Mouse (Mus musculus): ENCODE measurements around the gene Eif3i. TPM values are rescaled to one million over a fixed set of nuclear protein-coding genes. Genes with fewer than 3 reads are reported as not detected.

Gene Eif3i
- polyA plus RNA-seq, 1 experiment from 2014 or later, result 257 TPM

DNA sequence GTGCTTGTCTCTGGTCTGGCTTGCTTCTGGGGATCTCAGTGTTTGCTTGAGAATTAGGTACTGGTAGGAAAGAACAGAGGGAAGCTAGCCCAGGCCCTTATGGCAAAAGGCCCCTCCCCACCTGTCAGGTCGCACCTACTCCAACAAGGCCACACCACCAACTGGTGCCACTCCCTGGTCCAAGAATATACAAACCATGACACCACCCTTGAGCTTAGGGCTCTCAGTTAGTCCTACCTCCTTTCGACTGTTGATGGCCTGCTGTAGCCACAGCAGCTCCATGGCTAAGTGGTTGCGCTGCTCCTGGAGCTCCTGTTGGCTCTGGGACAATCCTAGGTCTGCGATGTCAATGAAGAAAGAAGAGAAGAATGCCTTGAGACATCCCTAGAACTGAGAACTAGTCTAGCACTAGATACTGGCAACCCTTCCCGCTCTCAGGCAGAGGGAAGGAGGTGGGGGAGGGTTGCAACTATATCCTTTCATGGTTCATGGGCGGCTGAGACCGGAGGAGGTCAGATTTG is 16.7 kb upstream of the Eif3i start:
- ATAC-seq (ENCODE audit: insufficient number of reproducible peaks, insufficient read depth, low FRiP score, low TSS enrichment), result no peak
- 96% methylated on average over 7 of the region's 7 CpGs for WGBS

DNA sequence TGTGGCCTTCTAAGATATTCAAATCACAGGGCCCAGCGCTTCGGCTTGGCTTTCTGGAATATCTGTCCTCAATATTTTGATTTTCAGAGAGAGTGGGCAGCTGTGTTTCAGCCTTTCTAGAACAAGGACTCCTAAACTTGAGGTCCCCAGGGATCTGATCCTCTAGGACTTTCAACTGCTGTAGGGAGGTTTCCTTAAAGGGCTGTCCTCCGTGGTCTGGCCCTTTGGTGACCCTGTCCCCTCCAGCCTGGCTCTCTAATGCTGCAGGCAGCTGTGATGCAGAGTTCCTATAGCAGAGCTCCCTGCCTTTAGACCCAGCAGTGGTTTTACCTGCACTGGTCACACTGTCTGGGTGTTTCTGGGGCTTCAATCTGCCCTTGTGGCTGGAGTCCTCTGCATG is 16.2 kb upstream of the Eif3i start:
- H3K27ac ChIP-seq, result no peak overlapping the region
- no peak overlapping the region for H3K4me2 ChIP-seq (replicated peaks)
- 88% methylated on average over 3 of the region's 3 CpGs for WGBS
- peaks cover 8% of the 10 kb centered on the region for H3K4me1 ChIP-seq
- H3K4me3 ChIP-seq, result no peak overlapping the region
- H3K9me3 ChIP-seq, result no peaks in the 10 kb centered on the region
- no peak overlapping the region for H3K9ac ChIP-seq
- H3K27me3 ChIP-seq, result no peaks in the 10 kb centered on the region
- H3K36me3 ChIP-seq, result peaks cover 20% of the 10 kb centered on the region
- no peak for ATAC-seq (ENCODE audit: insufficient number of reproducible peaks, insufficient read depth, low FRiP score, low TSS enrichment)

More for the DNA sequence above, 16.7 kb upstream of the Eif3i start:
- Histone ChIP-seq H3K4me2 (replicated peaks) (no peak overlapping the region), H3K9me3 (no peaks in the 10 kb centered on the region), H3K27ac (no peak overlapping the region), H3K27me3 (no peaks in the 10 kb centered on the region), H3K9ac (no peak overlapping the region), H3K4me1 (peaks cover 8% of the 10 kb centered on the region), H3K4me3 (no peak overlapping the region), H3K36me3 (peaks cover 20% of the 10 kb centered on the region)

DNA sequence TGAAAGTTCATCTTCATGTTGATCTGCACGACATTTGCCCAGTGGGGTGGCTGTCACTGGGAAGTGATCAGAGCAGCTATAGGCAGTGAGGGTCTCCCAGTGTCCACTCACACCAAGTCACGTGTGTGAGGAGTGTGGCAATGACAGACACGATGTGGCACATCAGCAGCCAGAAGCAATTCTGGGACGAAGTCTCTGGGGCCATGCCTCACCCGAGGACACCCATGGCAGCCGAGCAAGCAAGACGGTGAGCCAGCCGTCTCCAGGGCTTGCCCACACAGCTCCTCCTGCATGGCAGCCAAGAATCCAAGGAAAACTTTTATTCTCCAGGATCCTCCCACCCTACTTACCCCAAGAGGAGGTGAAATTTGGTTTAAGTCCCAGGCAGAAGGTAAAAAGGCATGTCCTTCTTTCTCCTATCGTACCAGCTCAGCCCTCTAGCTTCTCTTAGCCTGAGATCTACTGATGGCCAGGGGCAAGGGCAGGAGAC is 15.4 kb upstream of the Eif3i start:
- no peaks in the 10 kb centered on the region for H3K9me3 ChIP-seq
- H3K4me1 ChIP-seq, result peaks cover 8% of the 10 kb centered on the region
- H3K9ac ChIP-seq, result no peak overlapping the region
- WGBS, result 88% methylated on average over 9 of the region's 9 CpGs
- no peak overlapping the region for H3K27ac ChIP-seq
- no peak overlapping the region for H3K4me3 ChIP-seq
- H3K27me3 ChIP-seq, result no peaks in the 10 kb centered on the region
- ATAC-seq (ENCODE audit: insufficient number of reproducible peaks, insufficient read depth, low FRiP score, low TSS enrichment), result no peak
- peaks cover 16% of the 10 kb centered on the region for H3K36me3 ChIP-seq
- no peak overlapping the region for H3K4me2 ChIP-seq (replicated peaks)

GRCm38 (mm10) chr4:129614093-129614492 is 13.6 kb upstream of the Eif3i start, which contains the start of gene Dcdc2b:
Gene Dcdc2b, minus strand, starts transcription at chr4:129614257.
- 83% methylated on average over 6 of the region's 6 CpGs for WGBS
- Histone ChIP-seq H3K9ac (no peak within 1 kb of the TSS), H3K4me2 (replicated peaks) (no peak within 1 kb of the TSS), H3K36me3 (peaks cover 24% of the 10 kb centered on the region), H3K27ac (no peak within 1 kb of the TSS), H3K4me1 (peaks cover 8% of the 10 kb centered on the region), H3K27me3 (no peaks in the 10 kb centered on the region), H3K4me3 (no peak within 1 kb of the TSS), H3K9me3 (no peaks in the 10 kb centered on the region)
- no peak for ATAC-seq (ENCODE audit: insufficient number of reproducible peaks, insufficient read depth, low FRiP score, low TSS enrichment)

- Histone ChIP-seq H3K27me3 (no peaks in the 10 kb centered on the region), H3K27ac (no peak overlapping the region), H3K9me3 (no peaks in the 10 kb centered on the region), H3K9ac (no peak overlapping the region), H3K4me3 (no peak overlapping the region), H3K4me1 (no peaks in the 10 kb centered on the region), H3K36me3 (peaks cover 28% of the 10 kb centered on the region), H3K4me2 (replicated peaks) (no peak overlapping the region)
- no peak for ATAC-seq (ENCODE audit: insufficient number of reproducible peaks, insufficient read depth, low FRiP score, low TSS enrichment)
- 67% methylated on average over 4 of the region's 4 CpGs for WGBS
Observed at GRCm38 (mm10) chr4:129610472-129610871, 10.0 kb upstream of the Eif3i start.

GRCm38 (mm10) chr4:129610026-129610425 is 9.6 kb upstream of the Eif3i start:
- whole genome bisulfite sequencing, result 78% methylated on average over 4 of the region's 4 CpGs

DNA sequence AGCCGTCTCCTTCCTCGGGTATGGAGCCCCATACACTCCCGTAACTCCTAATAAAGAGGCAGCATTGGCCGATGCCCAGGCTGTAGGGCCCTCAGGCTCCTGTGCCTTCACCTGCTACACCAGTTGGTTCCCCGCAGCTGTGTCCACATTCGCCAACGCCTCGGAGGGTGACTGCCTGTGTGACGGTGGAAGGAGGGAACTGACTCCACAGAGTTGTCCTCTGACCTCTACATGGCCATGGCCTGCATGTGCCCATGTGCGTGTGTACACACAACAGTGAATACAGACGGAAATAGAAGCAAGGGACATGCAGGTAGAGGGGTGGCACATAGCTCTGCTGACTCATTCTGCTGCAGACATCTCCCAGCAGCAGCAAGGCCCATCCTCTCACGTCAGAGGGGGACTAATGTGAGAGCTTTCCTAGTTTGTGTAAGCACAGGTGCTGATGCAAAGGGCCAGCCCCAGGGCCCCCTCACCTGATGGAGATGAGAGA is 8.7 kb upstream of the Eif3i start:
- 83% methylated on average over 12 of the region's 12 CpGs for WGBS
- H3K27me3 ChIP-seq, result no peaks in the 10 kb centered on the region
- no peaks in the 10 kb centered on the region for H3K9me3 ChIP-seq
- no peaks in the 10 kb centered on the region for H3K4me1 ChIP-seq
- no peak for ATAC-seq (ENCODE audit: insufficient number of reproducible peaks, insufficient read depth, low FRiP score, low TSS enrichment)
- peaks cover 39% of the 10 kb centered on the region for H3K36me3 ChIP-seq
- no peak overlapping the region for H3K4me2 ChIP-seq (replicated peaks)
- H3K4me3 ChIP-seq, result no peak overlapping the region
- no peak overlapping the region for H3K27ac ChIP-seq
- H3K9ac ChIP-seq, result no peak overlapping the region

More at GRCm38 (mm10) chr4:129610026-129610425, 9.6 kb upstream of the Eif3i start:
- Histone ChIP-seq H3K9ac (no peak overlapping the region), H3K9me3 (no peaks in the 10 kb centered on the region), H3K27ac (no peak overlapping the region), H3K27me3 (no peaks in the 10 kb centered on the region), H3K4me2 (replicated peaks) (no peak overlapping the region), H3K4me3 (no peak overlapping the region), H3K36me3 (peaks cover 30% of the 10 kb centered on the region), H3K4me1 (no peaks in the 10 kb centered on the region)
- ATAC-seq (ENCODE audit: insufficient number of reproducible peaks, insufficient read depth, low FRiP score, low TSS enrichment), result no peak

GRCm38 (mm10) chr4:129608426-129609025 is 8.1 kb upstream of the Eif3i start:
- Histone ChIP-seq H3K4me1 (no peaks in the 10 kb centered on the region), H3K36me3 (peaks cover 45% of the 10 kb centered on the region), H3K4me3 (no peak overlapping the region), H3K27ac (peak overlapping the region; percentile 26; the same call in 1 of the 2 replicates), H3K4me2 (replicated peaks) (no peak overlapping the region), H3K9ac (no peak overlapping the region), H3K9me3 (no peaks in the 10 kb centered on the region), H3K27me3 (no peaks in the 10 kb centered on the region)
- ATAC-seq (ENCODE audit: insufficient number of reproducible peaks, insufficient read depth, low FRiP score, low TSS enrichment), result peak; percentile 65
- WGBS, result 38% methylated on average over 7 of the region's 7 CpGs

DNA sequence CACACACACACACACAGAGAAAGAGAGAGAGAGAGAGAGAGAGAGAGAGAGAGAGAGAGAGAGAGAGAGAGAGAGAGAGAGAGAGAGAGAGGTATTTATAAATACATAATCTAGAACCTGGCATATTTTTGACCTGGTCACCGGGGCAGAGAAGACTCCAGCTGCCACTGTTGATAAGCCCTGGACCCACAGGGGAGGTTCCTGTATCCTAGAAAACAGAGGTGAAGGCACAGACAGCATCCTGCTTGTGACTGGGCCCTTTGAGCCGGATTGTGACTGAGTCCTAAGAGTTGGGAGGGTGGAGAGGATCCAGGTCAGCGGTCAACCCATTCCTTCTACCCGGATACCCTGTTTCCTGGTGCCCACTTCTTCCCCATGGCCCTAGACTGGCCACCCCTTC is 11.6 kb downstream of the Eif3i start:
- H3K9ac ChIP-seq, result no peak overlapping the region
- WGBS, result 68% methylated on average over 4 of the region's 4 CpGs
- no peak overlapping the region for H3K4me2 ChIP-seq (replicated peaks)
- H3K9me3 ChIP-seq, result no peaks in the 10 kb centered on the region
- H3K4me1 ChIP-seq, result no peaks in the 10 kb centered on the region
- H3K27ac ChIP-seq, result no peak overlapping the region
- H3K4me3 ChIP-seq, result no peak overlapping the region
- ATAC-seq (ENCODE audit: insufficient number of reproducible peaks, insufficient read depth, low FRiP score, low TSS enrichment), result no peak
- H3K27me3 ChIP-seq, result no peaks in the 10 kb centered on the region
- H3K36me3 ChIP-seq, result peaks cover 36% of the 10 kb centered on the region

- Histone ChIP-seq H3K9me3 (no peaks in the 10 kb centered on the region), H3K4me3 (no peak overlapping the region), H3K36me3 (peaks cover 18% of the 10 kb centered on the region), H3K9ac (no peak overlapping the region), H3K4me2 (replicated peaks) (no peak overlapping the region), H3K4me1 (no peaks in the 10 kb centered on the region), H3K27me3 (no peaks in the 10 kb centered on the region), H3K27ac (no peak overlapping the region)
- no peak for ATAC-seq (ENCODE audit: insufficient number of reproducible peaks, insufficient read depth, low FRiP score, low TSS enrichment)
- WGBS, result 64% methylated on average over 1 of the region's 1 CpGs
Observed at GRCm38 (mm10) chr4:129586943-129587342, 13.5 kb downstream of the Eif3i start.

DNA sequence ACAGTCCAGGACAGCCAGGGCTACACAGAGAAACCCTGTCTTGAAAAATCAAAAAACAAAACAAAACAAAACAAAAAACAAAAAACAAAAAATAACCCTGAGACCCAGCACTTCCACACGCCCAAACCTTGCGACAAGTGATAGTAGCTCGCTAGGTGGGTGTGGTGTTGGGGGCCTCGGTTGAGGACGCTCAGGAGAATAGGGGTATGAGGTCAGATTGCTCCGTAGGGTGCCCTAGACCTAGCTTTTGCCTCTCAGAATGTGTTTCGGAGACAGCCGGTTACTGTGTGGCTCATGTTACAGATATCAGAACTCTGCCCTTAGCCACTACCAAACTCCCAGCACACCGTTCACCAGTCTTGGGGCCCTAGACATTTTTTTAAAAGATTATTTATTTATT is 14.7 kb downstream of the Eif3i start:
- Histone ChIP-seq H3K9me3 (no peaks in the 10 kb centered on the region), H3K4me1 (no peaks in the 10 kb centered on the region), H3K27ac (no peak overlapping the region), H3K27me3 (no peaks in the 10 kb centered on the region), H3K4me3 (no peak overlapping the region; the same call in 1 of the 2 replicates), H3K4me2 (replicated peaks) (peak overlapping the region; percentile 70), H3K36me3 (peaks cover 7% of the 10 kb centered on the region), H3K9ac (no peak overlapping the region)
- no peak for ATAC-seq (ENCODE audit: insufficient number of reproducible peaks, insufficient read depth, low FRiP score, low TSS enrichment)
- WGBS, result 78% methylated on average over 9 of the region's 9 CpGs
